Mouse (Mus musculus) neutrophil, adult 59 days (primary cell): ENCODE results near the gene Olfr591. TPM values are rescaled to one million over a fixed set of nuclear protein-coding genes. Genes with fewer than 3 reads are reported as not detected.

Experiments used
- total RNA-seq, 2 experiments: library from RNA; stranded (reverse); gene quantifications; 1 replicate in 1 of 2; 2 replicates in 1 of 2; pipeline ENCODE4 v1.2.4; 2023

Gene Olfr591
- total RNA-seq: not detected

DNA sequence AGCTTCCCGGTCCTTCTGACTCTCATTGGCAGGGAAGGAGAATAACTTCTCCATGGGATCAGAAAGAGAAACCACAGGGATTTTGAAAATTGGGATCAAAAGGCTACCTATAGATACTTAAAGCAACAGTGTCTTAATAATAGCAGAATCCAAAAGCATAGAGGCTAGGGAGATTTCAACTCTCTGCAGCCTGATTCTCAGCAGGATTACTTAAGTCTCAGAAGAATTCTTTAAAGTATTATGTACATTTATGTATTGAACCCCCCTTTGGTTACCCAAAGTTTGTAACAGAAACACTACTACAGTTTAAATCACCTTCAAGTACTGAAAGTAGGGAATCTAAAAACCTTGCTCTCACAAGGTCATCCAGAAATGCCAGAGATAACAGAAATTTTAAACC is at the start of gene Olfr591:
Gene Olfr591 (minus strand): TSS at position 101 of the 400 bp plus-strand sequence.

DNA sequence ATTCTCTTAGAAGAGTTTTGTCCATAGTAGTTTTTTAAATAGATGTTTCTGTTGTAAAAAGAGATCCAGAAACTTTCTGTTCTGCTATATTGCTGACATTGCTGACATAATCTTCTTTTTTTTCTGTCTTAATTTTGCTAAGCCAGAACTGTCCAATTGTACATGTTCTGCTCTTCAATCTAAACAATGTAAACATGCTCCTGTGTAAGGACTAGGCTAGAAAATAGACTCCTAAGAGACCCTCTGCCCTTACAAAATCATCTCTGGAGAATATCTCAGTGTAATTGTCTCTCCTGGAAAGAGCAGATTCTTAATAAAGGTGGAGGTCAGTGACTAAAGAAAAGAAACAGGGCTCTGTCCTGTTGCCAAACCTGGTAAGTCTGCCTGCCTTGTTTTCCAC is 38.6 kb upstream of the Olfr591 start, which contains the start of gene Olfr594:
Gene Olfr594 (plus strand): TSS at position 301 of the 400 bp plus-strand sequence.

GRCm38 (mm10) chr7:103211562-103211961 is 33.4 kb upstream of the Olfr591 start, which contains the start of gene Olfr593:
TSS of gene Olfr593 (plus strand) at chr7:103211862.

DNA sequence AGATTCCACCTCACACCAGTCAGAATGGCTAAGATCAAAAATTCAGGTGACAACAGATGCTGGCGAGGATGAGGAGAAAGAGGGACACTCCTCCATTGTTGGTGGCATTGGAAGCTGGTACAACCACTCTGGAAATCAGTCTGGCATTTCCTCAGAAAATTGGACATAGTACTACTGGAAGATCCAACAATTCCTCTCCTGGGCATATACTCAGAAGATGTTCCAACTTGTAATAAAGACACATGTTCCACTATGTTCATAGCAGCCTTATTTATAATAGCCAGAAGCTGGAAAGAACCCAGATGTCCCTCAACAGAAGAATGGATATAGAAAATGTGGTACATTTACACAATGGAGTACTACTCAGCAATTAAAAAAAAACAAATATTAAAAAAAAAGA is 6.4 kb upstream of the Olfr591 start, which contains the start of gene Olfr592:
Gene Olfr592 (plus strand): TSS at position 301 of the 400 bp plus-strand sequence.

GRCm38 (mm10) chr7:103156256-103156655 is 21.9 kb downstream of the Olfr591 start, which contains the start of gene Olfr589:
TSS of gene Olfr589 (minus strand) at chr7:103156356.

DNA sequence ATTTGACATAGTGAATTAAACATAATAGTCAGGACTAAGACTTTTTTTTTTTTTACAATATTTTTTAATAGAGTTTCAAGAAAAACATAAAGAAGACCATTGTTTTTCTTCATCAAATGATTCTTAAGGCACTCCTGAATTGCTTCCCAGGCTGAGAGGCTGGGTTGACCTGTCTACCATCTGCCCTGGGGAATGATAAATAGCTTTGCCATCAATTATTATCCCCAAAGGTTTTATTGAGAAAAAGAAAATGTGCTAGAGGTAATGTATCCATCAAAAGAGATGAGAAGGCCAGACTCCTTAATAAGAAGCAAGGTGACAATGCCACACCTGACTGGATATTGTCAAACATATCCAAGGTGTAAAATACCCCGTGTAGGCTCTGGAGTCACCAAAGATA is 37.6 kb downstream of the Olfr591 start, which contains the start of gene Olfr588-ps1:
Gene Olfr588-ps1 (plus strand): TSS at position 301 of the 400 bp plus-strand sequence.

DNA sequence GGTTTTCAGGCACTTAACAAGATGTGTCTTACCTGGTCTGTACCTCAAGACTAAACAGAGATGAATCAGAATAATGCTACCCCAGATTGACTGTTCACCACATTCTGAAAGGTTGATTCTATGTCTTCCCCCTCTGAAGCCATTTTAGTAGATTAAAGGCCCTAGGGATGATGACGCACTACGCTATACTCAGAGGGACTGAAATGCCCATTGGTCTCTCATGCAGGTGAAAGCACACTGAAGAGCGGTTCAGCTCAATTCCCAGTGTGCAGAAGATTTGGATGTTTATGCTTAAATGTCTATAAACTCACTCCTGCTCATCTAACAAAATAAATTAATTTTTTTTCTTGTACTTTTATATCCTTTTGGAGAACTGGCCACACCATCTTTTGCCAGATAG is 52.6 kb downstream of the Olfr591 start, which contains the start of gene Olfr586:
Gene Olfr586 (minus strand): TSS at position 101 of the 400 bp plus-strand sequence.

Other genes starting within 250 kb of the Olfr591 start
- gene Olfr573-ps1, start 235.8 kb downstream of the Olfr591 start, total RNA-seq: not detected
- gene Olfr574, start 229.9 kb downstream of the Olfr591 start, total RNA-seq: not detected
- gene Olfr575, start 219.6 kb downstream of the Olfr591 start, total RNA-seq: not detected
- gene Olfr576, start 215.7 kb downstream of the Olfr591 start, total RNA-seq: not detected
- gene Olfr577, start 202.4 kb downstream of the Olfr591 start, total RNA-seq: not detected
- gene Olfr578, start 189.0 kb downstream of the Olfr591 start, total RNA-seq: not detected
- not detected for gene Olfr582, start 140.3 kb downstream of the Olfr591 start, total RNA-seq
- gene Olfr583, start 127.0 kb downstream of the Olfr591 start, total RNA-seq: not detected
- gene Olfr584, start 96.5 kb downstream of the Olfr591 start, total RNA-seq: not detected
- not detected for gene Olfr585, start 80.6 kb downstream of the Olfr591 start, total RNA-seq
- not detected for gene Olfr586, start 52.7 kb downstream of the Olfr591 start, total RNA-seq
- gene Olfr588-ps1, start 37.5 kb downstream of the Olfr591 start, total RNA-seq: not detected
- not detected for gene Olfr589, start 22.0 kb downstream of the Olfr591 start, total RNA-seq
- gene Olfr592, start 6.5 kb upstream of the Olfr591 start, total RNA-seq: not detected
- not detected for gene Olfr593, start 33.5 kb upstream of the Olfr591 start, total RNA-seq
- gene Olfr594, start 38.7 kb upstream of the Olfr591 start, total RNA-seq: not detected
- not detected for gene Usp17ld, start 74.2 kb upstream of the Olfr591 start, total RNA-seq
- not detected for gene Olfr596, start 127.3 kb upstream of the Olfr591 start, total RNA-seq
- gene Olfr597, start 138.0 kb upstream of the Olfr591 start, total RNA-seq: not detected
- gene Olfr598, start 145.2 kb upstream of the Olfr591 start, total RNA-seq: not detected
- not detected for gene Olfr599, start 157.6 kb upstream of the Olfr591 start, total RNA-seq
- gene Olfr600, start 171.3 kb upstream of the Olfr591 start, total RNA-seq: not detected
- gene Olfr601, start 184.3 kb upstream of the Olfr591 start, total RNA-seq: not detected
- gene Olfr603, start 207.8 kb upstream of the Olfr591 start, total RNA-seq: not detected
- not detected for gene Usp17lc, start 236.7 kb upstream of the Olfr591 start, total RNA-seq